Mouse (Mus musculus) right cerebral cortex, postnatal 14 days (tissue): ENCODE measurements at regions not wholly inside any gene's neighbourhood (a gene's known extent, or its start where the extent isn't known, plus 50 kb on each side); places are given as distances from the start of the nearest gene placed in this dataset.

Experiments used
- DNase-seq: peaks from one replicate; pipeline ENCODE4 v3.0.0; 2022

GRCm38 (mm10) chr11:18715050-18715850, 303.5 kb downstream of the Meis1 start:
- no peak for DNase-seq

- no peak for DNase-seq
Observed at GRCm38 (mm10) chr11:18714400-18714799, 304.4 kb downstream of the Meis1 start.

- peak; percentile 15 for DNase-seq
Observed at GRCm38 (mm10) chr11:18712642-18713053, 306.1 kb downstream of the Meis1 start.

- DNase-seq = no peak
Observed at GRCm38 (mm10) chr11:18709628-18710027, 309.2 kb downstream of the Meis1 start.

GRCm38 (mm10) chr11:18681593-18681992, 337.2 kb downstream of the Meis1 start:
- DNase-seq = no peak

GRCm38 (mm10) chr11:18676876-18677275, 341.9 kb downstream of the Meis1 start:
- DNase-seq = no peak

GRCm38 (mm10) chr11:18670967-18671366, 347.8 kb downstream of the Meis1 start:
- no peak for DNase-seq

- DNase-seq = no peak
Observed at GRCm38 (mm10) chr11:18669322-18669721, 349.5 kb downstream of the Meis1 start.

GRCm38 (mm10) chr11:18656358-18656757, 362.4 kb downstream of the Meis1 start:
- no peak for DNase-seq

- no peak for DNase-seq
Observed at GRCm38 (mm10) chr11:18631975-18632773, 386.6 kb downstream of the Meis1 start.

GRCm38 (mm10) chr11:18631570-18631969, 387.2 kb downstream of the Meis1 start:
- no peak for DNase-seq

- DNase-seq = no peak
Observed at GRCm38 (mm10) chr11:18621777-18622176, 397.0 kb downstream of the Meis1 start.

GRCm38 (mm10) chr11:18604836-18605235, 413.9 kb downstream of the Meis1 start:
- DNase-seq = no peak

- no peak for DNase-seq
Observed at GRCm38 (mm10) chr11:18601568-18602182, 417.1 kb downstream of the Meis1 start.

GRCm38 (mm10) chr11:18598349-18598748, 420.4 kb downstream of the Meis1 start:
- no peak for DNase-seq

- no peak for DNase-seq
Observed at GRCm38 (mm10) chr11:18596996-18597395, 421.8 kb downstream of the Meis1 start.

GRCm38 (mm10) chr11:18590487-18590886, 428.3 kb downstream of the Meis1 start:
- DNase-seq = no peak

- no peak for DNase-seq
Observed at GRCm38 (mm10) chr11:18586468-18586867, 432.3 kb downstream of the Meis1 start.

- no peak for DNase-seq
Observed at GRCm38 (mm10) chr11:18585031-18585430, 433.8 kb downstream of the Meis1 start.

GRCm38 (mm10) chr11:18582781-18583161, 436.0 kb downstream of the Meis1 start:
- DNase-seq = no peak

- no peak for DNase-seq
Observed at GRCm38 (mm10) chr11:18581997-18582780, 436.6 kb downstream of the Meis1 start.

- no peak for DNase-seq
Observed at GRCm38 (mm10) chr11:18581078-18581800, 437.5 kb downstream of the Meis1 start.
